Mouse (Mus musculus): Measurements from ENCODE around the gene Tmem171.

Gene Tmem171

DNA sequence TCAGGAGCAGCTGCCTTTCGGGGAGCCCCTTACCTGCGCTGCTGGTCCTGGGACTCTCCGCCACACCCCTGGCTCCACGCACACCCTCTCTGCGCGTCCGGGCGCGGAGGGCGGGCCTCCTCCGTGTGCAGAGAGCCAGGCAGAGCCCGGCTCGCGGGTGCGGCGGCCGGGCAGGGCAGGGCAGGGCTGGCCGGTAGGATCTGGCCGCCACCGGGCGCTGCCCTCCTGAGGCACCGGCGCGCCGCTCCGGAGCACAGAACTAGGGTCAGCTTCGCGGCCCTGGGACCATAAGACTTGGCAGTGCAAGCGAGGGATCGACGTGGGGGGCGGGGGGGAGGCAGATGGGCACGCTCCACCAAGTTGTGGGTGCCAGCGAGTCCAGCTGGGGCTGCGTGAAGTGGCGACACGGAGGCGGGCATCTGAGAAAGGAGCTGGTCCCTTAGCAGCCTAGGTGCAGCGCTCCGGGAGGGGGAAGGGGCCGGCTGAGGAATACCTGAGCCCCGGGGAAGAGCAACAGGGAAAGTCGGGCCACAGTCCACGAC is at the start of gene Tmem171:
Tmem171 (minus strand) TSS at position 62 of the 542 bp plus-strand sequence.
- in situ Hi-C loops (cut with MboI, MseI) = loop anchor here (5.0 kb wide), 1 partner anchor 53 kb away; no protein-coding TSS in a partner anchor

- in situ Hi-C loops (cut with MboI, MseI) = loop anchor here (25.0 kb wide), 1 partner anchor 368 kb away; no protein-coding TSS in a partner anchor
Measured at GRCm38 (mm10) chr13:98743829-98744228, 49.2 kb upstream of the Tmem171 start.

GRCm38 (mm10) chr13:98743214-98743613 is 48.6 kb upstream of the Tmem171 start:
- in situ Hi-C loops (cut with MboI, MseI) = loop anchor here (25.0 kb wide), 1 partner anchor 369 kb away; no protein-coding TSS in a partner anchor

- in situ Hi-C loops (cut with MboI, MseI) = loop anchor here (25.0 kb wide), 1 partner anchor 374 kb away; no protein-coding TSS in a partner anchor
Measured at GRCm38 (mm10) chr13:98738213-98738612, 43.6 kb upstream of the Tmem171 start.

- in situ Hi-C loops (cut with MboI, MseI) = loop anchor here (25.0 kb wide), 1 partner anchor 379 kb away; no protein-coding TSS in a partner anchor
Measured at GRCm38 (mm10) chr13:98733292-98733691, 38.7 kb upstream of the Tmem171 start.

DNA sequence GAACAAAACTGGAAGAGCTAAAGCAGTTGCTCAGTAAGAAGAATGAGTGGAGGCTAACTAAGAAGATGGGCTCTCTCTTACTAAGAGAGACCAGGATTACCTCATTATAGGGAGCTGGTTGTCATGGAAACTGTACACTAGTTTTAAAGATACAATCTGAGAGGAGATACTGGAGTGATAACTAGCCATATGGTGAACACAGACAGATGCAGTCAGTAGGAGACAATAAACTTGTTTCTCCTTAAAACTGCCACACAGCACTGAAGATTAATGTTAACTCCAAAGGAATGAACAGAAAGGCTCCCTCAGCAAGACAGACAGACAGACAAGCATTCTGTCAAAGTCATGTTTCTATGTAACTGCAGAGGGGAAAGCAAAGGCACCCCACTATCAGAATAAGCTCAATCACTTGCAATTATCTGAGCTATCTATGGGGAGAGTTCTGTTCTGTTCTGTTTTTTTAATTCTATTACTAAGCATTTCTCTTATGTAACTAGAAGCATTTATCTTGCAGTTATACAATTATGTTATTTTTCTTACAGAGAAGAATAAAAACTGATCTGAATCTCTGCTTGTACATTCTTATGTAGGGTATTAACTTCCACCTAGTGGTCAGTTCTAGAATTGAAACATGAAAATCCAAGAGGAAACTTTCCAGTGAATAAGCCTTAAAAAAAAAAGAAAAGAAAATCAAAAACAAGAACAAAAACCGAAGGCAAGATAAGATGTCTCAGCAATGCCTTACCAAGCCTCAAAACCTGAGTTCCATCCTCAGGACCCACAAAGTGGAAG is 34.8 kb upstream of the Tmem171 start:
- in situ Hi-C loops (cut with MboI, MseI) = loop anchor here (25.0 kb wide), 1 partner anchor 383 kb away; no protein-coding TSS in a partner anchor

DNA sequence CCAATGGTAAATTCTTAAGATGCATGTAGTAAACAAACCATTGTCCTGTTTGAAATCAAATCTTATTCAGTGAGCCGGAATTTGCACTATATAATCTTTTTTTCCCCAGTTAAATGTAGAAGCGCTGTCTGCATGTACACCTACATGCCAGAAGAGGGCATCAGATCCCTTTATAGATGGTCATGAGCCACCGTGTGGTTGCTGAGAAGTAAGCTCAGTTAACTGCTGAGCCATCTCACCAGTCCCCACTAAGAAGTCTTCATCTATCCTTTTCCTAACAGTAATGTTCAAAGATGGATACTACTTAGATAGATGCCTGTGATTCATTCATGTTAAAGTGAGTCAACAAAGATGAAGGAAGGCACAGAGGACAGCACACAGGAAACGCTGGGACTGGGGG is 31.9 kb upstream of the Tmem171 start:
- in situ Hi-C loops (cut with MboI, MseI) = loop anchor here (25.0 kb wide), 1 partner anchor 386 kb away; no protein-coding TSS in a partner anchor

GRCm38 (mm10) chr13:98723430-98723829 is 28.8 kb upstream of the Tmem171 start:
- in situ Hi-C loops (cut with MboI, MseI) = no loop called here

- in situ Hi-C loops (cut with MboI, MseI) = no loop called here
Measured at GRCm38 (mm10) chr13:98722296-98722695, 27.7 kb upstream of the Tmem171 start.

GRCm38 (mm10) chr13:98716176-98716575 is 21.5 kb upstream of the Tmem171 start:
- in situ Hi-C loops (cut with MboI, MseI) = no loop called here

- in situ Hi-C loops (cut with MboI, MseI) = no loop called here
Measured at GRCm38 (mm10) chr13:98715443-98715990, 20.9 kb upstream of the Tmem171 start.

GRCm38 (mm10) chr13:98710655-98711054 is 16.0 kb upstream of the Tmem171 start:
- in situ Hi-C loops (cut with MboI, MseI) = no loop called here

DNA sequence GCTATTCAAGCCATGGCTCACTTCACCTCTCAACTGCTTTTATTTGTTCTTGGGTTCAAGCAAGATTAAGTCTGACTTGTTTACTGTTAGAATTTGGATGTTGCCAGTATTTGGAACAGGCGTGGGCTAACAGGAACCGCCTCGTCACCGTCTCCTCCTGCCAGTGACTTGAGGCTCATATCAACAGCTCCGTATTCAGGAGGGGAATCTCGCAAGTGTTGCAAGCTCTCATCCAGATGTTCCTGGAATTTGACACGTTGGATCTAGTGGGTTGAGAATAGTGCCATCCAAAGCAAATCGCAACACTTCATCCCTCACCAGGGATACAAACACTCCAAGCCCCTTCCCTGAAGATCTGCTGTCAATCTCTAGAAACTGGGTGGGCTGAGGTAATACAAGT is 15.6 kb upstream of the Tmem171 start:
- in situ Hi-C loops (cut with MboI, MseI) = no loop called here

GRCm38 (mm10) chr13:98705501-98705900 is 10.9 kb upstream of the Tmem171 start:
- in situ Hi-C loops (cut with MboI, MseI) = no loop called here

DNA sequence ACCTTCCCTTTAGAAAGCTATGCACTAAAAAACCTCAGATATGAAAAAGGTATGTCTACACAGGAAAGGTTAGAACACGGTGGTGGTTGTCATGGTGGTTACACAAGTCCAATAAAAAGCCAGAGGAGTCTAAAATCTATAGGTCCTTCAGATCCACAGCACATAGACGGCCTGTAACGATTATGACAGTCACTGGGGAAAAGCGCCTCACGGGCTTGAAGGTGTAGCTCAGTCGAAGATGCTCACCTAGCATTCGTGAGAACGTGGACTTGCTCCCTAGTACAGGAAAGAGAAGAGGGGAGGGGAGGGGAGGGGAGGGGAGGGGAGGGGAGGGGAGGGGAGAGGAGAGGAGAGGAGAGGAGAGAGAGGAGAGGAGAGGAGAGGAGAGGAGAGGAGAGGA is 9.2 kb upstream of the Tmem171 start:
- in situ Hi-C loops (cut with MboI, MseI) = no loop called here

DNA sequence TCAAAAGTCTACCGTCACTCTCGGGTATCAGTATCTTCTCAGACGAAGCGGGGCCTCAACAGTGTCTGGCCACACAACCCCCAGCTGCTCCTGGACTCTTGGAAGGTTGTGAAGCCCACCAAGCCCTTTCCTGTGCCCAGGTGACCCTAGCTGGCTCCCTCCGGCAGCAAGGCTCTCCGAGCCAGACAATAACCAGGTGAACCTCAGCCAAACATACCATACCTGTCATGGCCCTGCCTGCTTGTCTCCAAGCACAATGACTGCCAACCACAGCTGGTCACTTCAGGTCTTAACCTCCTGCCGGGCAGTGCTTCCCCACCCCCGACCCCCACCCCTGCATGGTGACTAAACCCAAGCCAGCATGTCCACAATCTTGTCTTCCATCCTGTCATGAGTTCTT is 7.7 kb upstream of the Tmem171 start:
- in situ Hi-C loops (cut with MboI, MseI) = no loop called here

- in situ Hi-C loops (cut with MboI, MseI) = no loop called here
Measured at GRCm38 (mm10) chr13:98701309-98701675, 6.7 kb upstream of the Tmem171 start.

DNA sequence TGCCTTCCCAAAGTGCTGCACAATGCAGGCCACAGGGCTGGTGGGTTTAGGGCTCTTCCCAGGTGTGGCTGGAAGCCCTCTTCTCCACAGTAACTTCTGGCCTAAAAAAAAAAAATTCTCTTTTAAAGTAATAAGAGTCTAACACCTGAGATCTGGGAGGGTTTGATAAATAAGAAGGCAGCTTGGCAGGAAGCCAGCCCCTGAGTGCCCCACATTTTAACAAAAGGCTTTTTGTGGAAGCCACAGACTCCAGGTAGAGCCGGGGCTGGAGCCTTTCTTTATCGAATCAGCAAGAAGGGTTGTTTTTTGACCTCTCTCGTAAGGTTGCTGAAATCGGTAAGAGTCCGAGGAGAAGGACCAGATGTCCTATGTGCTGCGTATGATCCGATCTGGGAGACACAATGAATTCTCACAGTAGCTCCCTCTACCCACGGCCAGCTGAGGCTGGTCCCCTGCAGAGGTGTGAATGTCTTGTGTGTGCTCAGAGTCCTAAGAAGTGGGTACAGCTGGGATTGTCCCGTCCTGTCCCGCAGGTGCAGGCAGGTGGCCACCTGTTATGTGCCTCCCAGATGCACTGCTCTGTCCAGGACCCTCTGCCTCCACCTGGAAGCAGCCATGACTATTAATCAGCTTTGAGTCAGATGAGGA is 6.2 kb upstream of the Tmem171 start:
- in situ Hi-C loops (cut with MboI, MseI) = no loop called here

DNA sequence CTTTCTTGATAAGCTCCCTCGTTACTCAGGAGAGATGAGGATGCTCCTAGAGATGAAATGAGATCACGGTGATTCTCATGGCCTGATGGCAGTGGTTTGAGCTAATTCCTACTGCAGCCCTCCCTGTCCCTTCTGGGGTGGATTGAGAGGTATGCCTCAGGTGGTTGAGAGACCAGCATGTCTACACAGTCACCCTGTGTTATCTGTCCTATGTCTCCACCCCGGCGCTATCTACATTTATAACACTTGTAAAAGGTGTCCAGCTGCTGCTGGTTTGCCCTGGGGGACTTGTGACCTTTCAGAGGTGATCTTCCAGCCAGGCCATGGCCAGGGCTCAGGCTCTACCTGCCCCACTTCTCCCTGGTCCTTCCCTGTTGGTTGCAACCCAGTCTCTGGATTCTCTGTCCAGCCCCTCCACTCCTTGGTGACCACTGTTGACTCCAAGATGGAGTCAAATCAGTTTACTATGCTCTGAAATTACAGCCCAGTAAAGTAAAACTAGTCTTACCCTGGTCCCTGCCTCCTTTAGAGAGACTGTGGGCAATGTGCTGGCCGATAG is 5.4 kb upstream of the Tmem171 start:
- in situ Hi-C loops (cut with MboI, MseI) = no loop called here

- in situ Hi-C loops (cut with MboI, MseI) = no loop called here
Measured at GRCm38 (mm10) chr13:98699051-98699744, 4.6 kb upstream of the Tmem171 start.

DNA sequence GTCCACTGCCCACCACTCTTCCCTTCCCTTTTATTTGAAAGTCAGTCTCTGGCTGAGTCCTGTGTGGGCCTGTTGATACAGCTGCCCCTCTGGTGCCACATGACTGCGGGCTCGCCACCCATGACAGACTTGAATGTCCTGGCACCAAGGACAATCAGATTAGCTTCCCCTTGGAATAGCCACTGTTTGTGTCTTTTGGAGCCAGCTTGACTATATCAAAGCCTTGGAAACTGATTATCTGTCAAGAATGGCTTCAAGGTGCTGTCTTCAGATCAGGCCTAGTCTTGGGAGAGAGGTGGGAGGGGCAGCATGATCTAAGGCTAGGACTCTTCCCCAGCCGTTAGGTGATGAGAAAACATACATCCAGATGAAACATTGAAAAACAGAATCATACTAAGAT is 2.1 kb upstream of the Tmem171 start:
- in situ Hi-C loops (cut with MboI, MseI) = no loop called here
